Mouse (Mus musculus) hindbrain, embryonic 15.5 days (tissue): ENCODE results near the gene Notch3. TPM values are rescaled to one million over a fixed set of nuclear protein-coding genes. Genes with fewer than 3 reads are reported as not detected.
A peak's percentile ranks its signal among the peaks of the same experiment; 100 is the strongest.
"Not testable (repeated sequence)": the region's sequence is repeated elsewhere in the genome, so short reads cannot be mapped to it uniquely, and the experiment has no call there.

Experiments
- ATAC-seq: fragments of 200-750 bp; cut with Nextera tagmentation; 2 replicates; pipeline ENCODE4 v1.8.0; 2017; ENCODE audit warnings: low read depth, moderate number of reproducible peaks, moderate TSS enrichment; ENCODE audit not compliant: low FRiP score
- H3K27ac ChIP-seq: fragments of 300-500 bp; sonication (generic); replicated peaks from 2 replicates; pipeline ENCODE4 v1.5.1; 2015; ENCODE audit warnings: mild to moderate bottlenecking, inconsistent platforms
- H3K27me3 ChIP-seq: fragments of 300-500 bp; sonication (generic); 2 replicates; pipeline ENCODE4 v1.6.1; 2015; ENCODE audit warnings: control low read depth, inconsistent platforms
- H3K36me3 ChIP-seq: fragments of 300-500 bp; sonication (generic); 2 replicates; pipeline ENCODE4 v1.6.1; 2015; ENCODE audit warnings: control low read depth, inconsistent platforms
- H3K4me1 ChIP-seq: fragments of 300-500 bp; sonication (generic); replicated peaks from 2 replicates; pipeline ENCODE4 v1.6.1; 2015; ENCODE audit warnings: control low read depth, inconsistent platforms
- H3K4me2 ChIP-seq: fragments of 300-500 bp; sonication (generic); 2 replicates; pipeline ENCODE4 v1.6.1; 2015; ENCODE audit warnings: moderate library complexity, mild to moderate bottlenecking, inconsistent platforms
- H3K4me3 ChIP-seq: fragments of 300-500 bp; sonication (generic); 2 replicates; pipeline ENCODE4 v1.5.1; 2015; ENCODE audit warnings: mild to moderate bottlenecking, inconsistent platforms
- H3K9ac ChIP-seq: fragments of 300-500 bp; sonication (generic); 2 replicates; pipeline ENCODE4 v1.6.1; 2015; ENCODE audit warnings: inconsistent platforms
- H3K9me3 ChIP-seq: fragments of 300-500 bp; sonication (generic); 2 replicates; pipeline ENCODE4 v1.6.1; 2016; ENCODE audit warnings: control low read depth, inconsistent platforms
- WGBS: fragments of 180-500 bp; shearing (Covaris S2); methylation state at CpG from one replicate; pipeline ENCODE4 v1.1.7; 2015; 5-methylcytosine and 5-hydroxymethylcytosine counted together
- polyA plus RNA-seq: library from polyadenylated mRNA; unstranded; fragments of >200 nt; fragmentation: Nextera tagmentation; extraction: Ambion mirVana; gene quantifications from 2 replicates; pipeline ENCODE4 v1.2.1, GENCODE M21; 2015

The Notch3 gene
- polyA plus RNA-seq, 1 experiment from 2014 or later: 10.5 TPM

- peaks cover 42% of the 10 kb centered on the region for H3K4me1 ChIP-seq
Measured at GRCm38 (mm10) chr17:32113523-32114421, 52.9 kb downstream of the Notch3 start.

DNA sequence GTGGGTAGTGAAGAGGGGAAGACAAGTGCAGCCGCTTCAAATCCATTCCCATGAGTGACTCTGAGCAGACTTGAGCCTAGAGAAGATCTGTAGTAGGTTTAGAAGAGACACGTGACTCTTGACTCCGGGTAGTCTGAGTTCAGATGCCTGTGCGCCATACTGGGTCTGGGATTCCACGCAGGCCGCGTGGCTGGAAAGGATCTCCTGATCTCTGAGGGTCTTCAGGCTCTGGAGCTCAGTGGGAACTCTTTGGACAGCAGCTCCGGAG lies 53.5 kb downstream of the Notch3 start:
- Histone ChIP-seq H3K36me3 (no peaks in the 10 kb centered on the region), H3K27ac (no peak overlapping the region), H3K9ac (peak overlapping the region; percentile 59; the same call in 1 of the 2 replicates), H3K27me3 (0 out of 2 replicates have a peak, but pooled peaks cover 3% of the 10 kb centered on the region), H3K4me3 (peak overlapping the region; percentile 50), H3K9me3 (no peaks in the 10 kb centered on the region), H3K4me2 (peak overlapping the region; percentile 90), H3K4me1 (peaks cover 36% of the 10 kb centered on the region)
- ATAC-seq: peak; percentile 7; the same call in 1 of the 2 replicates
- WGBS: 11% methylated on average over 8 of the region's 8 CpGs

More at GRCm38 (mm10) chr17:32113523-32114421, 52.9 kb downstream of the Notch3 start:
- peak overlapping the region; percentile 90 for H3K4me2 ChIP-seq
- peak overlapping the region; percentile 50 for H3K4me3 ChIP-seq
- peak overlapping the region; percentile 23 for H3K27ac ChIP-seq
- peak; percentile 57 for ATAC-seq
- no peaks in the 10 kb centered on the region for H3K9me3 ChIP-seq
- H3K36me3 ChIP-seq: no peaks in the 10 kb centered on the region
- 0 out of 2 replicates have a peak, but pooled peaks cover 3% of the 10 kb centered on the region for H3K27me3 ChIP-seq
- under 1% methylated on average over 56 of the region's 56 CpGs for WGBS
- peak overlapping the region; percentile 59 for H3K9ac ChIP-seq

DNA sequence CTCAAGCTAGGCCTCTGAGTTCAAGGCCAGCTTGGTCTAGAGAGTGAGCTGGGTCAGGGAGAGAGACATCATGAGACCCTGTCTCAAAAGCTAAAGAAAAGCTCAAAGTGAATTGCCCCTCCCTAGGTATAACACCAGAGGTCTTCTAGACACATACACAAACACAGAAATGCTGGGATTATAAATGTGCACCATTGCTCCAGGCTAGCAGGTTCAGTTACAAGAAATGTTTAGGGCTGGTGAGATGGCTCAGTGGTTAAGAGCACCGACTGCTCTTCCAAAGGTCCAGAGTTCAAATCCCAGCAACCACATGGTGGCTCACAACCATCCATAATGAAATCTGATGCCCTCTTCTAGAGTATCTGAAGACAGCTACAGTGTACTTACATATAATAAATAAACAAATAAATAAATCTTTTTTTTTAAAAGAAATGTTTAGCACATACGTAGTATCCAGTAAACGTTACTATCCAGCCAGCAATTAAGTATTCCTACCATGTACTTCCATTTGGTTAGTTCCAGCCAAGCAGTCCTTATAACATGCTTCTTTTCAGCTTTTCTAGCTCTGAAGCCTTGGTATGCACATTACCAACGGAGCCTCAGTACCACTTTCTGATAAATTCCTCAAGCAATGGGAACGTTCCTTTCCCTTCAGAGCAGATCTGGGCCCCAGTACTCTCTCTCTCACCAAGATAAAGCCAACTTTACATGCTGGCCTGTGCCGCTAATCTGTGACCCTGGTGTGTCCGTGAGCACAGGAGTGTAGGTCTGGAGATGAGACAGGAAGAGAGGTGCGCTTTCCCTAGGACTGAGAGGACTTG lies 54.0 kb downstream of the Notch3 start:
- no peak for ATAC-seq
- Histone ChIP-seq H3K4me2 (peak overlapping the region; percentile 90), H3K4me1 (peaks cover 31% of the 10 kb centered on the region), H3K36me3 (no peaks in the 10 kb centered on the region), H3K27me3 (0 out of 2 replicates have a peak, but pooled peaks cover 3% of the 10 kb centered on the region), H3K9me3 (no peaks in the 10 kb centered on the region), H3K27ac (no peak overlapping the region), H3K4me3 (peak overlapping the region; percentile 50; the same call in 1 of the 2 replicates), H3K9ac (no peak overlapping the region)
- WGBS: 66% methylated on average over 8 of the region's 8 CpGs

DNA sequence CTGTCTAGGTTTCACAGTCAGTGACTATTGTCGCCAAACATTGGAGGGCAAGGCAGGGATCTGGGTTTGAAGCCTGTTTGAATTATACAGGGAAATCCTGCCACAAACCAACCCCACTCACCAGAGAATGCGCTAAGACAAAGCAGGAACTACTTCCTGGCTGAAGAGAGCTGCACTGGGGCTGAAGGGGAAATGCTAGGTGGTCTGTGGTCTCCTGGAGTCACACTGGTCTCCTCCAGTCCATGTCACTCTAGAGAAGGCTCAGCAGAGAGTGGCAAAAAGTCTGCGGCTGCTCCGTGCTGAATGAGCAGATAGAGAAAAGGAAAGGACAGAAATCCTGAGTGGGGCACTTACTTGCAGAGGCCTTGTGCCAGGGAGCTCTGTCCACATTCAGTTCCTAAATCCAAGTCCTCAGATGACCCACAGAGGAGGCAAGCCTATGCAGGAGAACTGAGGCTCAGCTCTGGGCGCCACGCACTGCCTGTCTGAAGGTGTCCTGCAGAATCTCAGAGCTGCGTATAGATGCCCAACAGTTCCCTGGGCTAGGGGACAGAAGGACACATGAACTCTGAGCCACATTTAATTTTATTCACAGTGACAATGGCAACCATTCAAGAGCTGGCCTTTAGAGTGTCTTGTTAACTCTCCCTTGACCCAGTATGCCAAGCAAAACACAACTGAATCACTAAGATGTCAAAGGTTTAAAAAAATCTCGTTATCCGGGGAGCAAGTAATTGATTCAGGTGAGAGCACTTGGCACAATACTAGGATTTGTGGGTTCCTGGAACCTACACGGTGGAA lies 55.5 kb downstream of the Notch3 start:
- Histone ChIP-seq H3K4me1 (peaks cover 24% of the 10 kb centered on the region), H3K4me2 (no peak overlapping the region)

GRCm38 (mm10) chr17:32110424-32110823 lies 56.2 kb downstream of the Notch3 start:
- Histone ChIP-seq H3K4me2 (no peak overlapping the region), H3K27ac (no peak overlapping the region), H3K36me3 (no peaks in the 10 kb centered on the region), H3K9ac (no peak overlapping the region), H3K27me3 (0 out of 2 replicates have a peak, but pooled peaks cover 3% of the 10 kb centered on the region), H3K9me3 (no peaks in the 10 kb centered on the region), H3K4me1 (peaks cover 23% of the 10 kb centered on the region), H3K4me3 (no peak overlapping the region)
- ATAC-seq: no peak
- 73% methylated on average over 2 of the region's 2 CpGs for WGBS

More for the DNA sequence above, 55.5 kb downstream of the Notch3 start:
- Histone ChIP-seq H3K27me3 (0 out of 2 replicates have a peak, but pooled peaks cover 3% of the 10 kb centered on the region), H3K36me3 (no peaks in the 10 kb centered on the region), H3K27ac (no peak overlapping the region), H3K9me3 (no peaks in the 10 kb centered on the region), H3K4me3 (no peak overlapping the region), H3K9ac (no peak overlapping the region)
- no peak for ATAC-seq
- 80% methylated on average over 10 of the region's 10 CpGs for WGBS

DNA sequence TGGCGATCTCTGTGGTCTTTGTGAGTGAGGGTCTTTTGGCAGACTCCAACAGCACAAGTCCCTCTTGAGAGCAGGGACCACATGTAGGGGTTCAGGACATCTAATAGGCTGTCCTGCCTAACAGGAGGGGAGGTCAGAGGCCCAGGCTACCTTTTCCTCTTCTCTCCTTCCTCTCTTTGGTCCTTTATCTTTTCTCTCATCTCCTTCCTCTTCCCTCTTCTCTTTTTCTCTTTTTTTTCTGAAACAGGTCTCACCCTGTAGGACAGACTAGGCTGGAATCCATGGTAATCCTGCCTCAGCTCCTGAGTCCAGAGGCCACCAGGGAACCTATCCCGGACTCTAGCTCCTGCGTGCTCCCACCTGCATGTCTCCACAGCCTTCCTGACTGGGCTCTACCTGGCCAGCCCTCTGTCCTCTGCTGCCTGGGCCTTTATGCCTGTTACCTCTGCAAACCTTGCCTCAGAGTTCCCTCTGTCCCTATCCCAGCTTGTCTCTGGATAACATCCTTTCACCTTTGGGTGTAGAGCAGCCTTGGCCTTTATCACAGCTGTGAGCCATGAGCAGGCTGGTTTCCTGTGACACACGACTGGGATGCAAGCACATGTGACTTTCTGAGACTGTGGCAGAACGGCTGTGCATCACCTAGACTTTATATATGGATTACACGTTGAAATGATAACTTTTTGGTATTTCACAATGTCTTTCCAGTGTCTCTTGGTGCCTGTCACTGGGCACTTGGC lies 57.3 kb downstream of the Notch3 start:
- no peaks in the 10 kb centered on the region for H3K9me3 ChIP-seq
- no peak overlapping the region for H3K4me3 ChIP-seq
- 69% methylated on average over 6 of the region's 6 CpGs for WGBS
- 0 out of 2 replicates have a peak, but pooled peaks cover 3% of the 10 kb centered on the region for H3K27me3 ChIP-seq
- H3K36me3 ChIP-seq: no peaks in the 10 kb centered on the region
- no peak overlapping the region for H3K4me2 ChIP-seq
- no peak overlapping the region for H3K9ac ChIP-seq
- ATAC-seq: no peak
- H3K27ac ChIP-seq: no peak overlapping the region
- H3K4me1 ChIP-seq: peaks cover 15% of the 10 kb centered on the region

- not testable (repeated sequence) for H3K4me1 ChIP-seq, H3K9me3 ChIP-seq, H3K9ac ChIP-seq, H3K27me3 ChIP-seq, H3K36me3 ChIP-seq, ATAC-seq, H3K4me3 ChIP-seq, H3K4me2 ChIP-seq, H3K27ac ChIP-seq
- WGBS: 87% methylated on average over 5 of the region's 5 CpGs
Measured at GRCm38 (mm10) chr17:32108320-32109011, 58.2 kb downstream of the Notch3 start.

DNA sequence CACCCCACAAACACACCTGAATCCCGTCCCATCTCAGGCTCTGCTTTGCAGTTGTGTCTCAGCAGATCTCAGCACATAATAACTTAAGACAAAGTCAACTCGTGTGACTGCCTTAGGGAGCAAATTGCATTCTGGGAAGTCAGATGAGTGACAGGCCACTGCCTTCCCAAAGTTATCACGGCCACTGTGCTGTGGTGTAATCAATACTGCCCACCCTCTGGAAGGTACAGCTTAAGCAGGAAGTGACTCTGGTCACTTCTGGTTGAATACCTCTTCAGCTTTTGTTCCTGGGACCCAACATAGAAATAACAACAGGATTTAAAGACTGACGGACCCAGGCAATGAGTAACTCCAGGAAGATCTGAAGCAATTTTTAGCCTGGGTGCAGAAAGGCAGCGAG lies 58.8 kb downstream of the Notch3 start:
- H3K9me3 ChIP-seq: no peaks in the 10 kb centered on the region
- no peak for ATAC-seq
- H3K4me2 ChIP-seq: no peak overlapping the region
- H3K36me3 ChIP-seq: no peaks in the 10 kb centered on the region
- no peak overlapping the region for H3K27ac ChIP-seq
- H3K4me1 ChIP-seq: 0 out of 2 replicates have a peak, but pooled peaks cover under 1% of the 10 kb centered on the region
- H3K4me3 ChIP-seq: no peak overlapping the region
- WGBS: 66% methylated on average over 5 of the region's 5 CpGs
- H3K27me3 ChIP-seq: 0 out of 2 replicates have a peak, but pooled peaks cover 1% of the 10 kb centered on the region
- H3K9ac ChIP-seq: no peak overlapping the region

- ATAC-seq: no peak
Measured at GRCm38 (mm10) chr17:32106358-32106757, 60.3 kb downstream of the Notch3 start.

DNA sequence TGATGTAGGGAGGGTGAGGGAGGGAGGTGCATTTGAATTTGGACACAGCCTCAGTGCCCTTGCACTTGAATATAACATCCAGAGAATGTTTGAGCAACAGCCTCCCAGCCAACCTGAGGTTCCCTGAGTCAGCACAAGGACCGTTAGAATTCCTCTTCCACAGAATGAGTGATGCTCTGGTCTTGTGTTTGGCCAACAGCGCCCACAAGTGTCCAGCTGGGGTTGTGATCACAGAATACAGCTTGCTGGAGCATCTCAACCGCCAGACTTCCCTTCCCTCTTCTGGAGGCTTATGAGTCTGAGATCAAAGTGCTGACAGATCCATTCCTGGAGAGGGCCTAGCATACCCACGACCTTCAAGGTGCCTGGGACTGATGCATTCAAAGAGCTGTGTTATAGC lies 63.6 kb downstream of the Notch3 start:
- 16% methylated on average over 4 of the region's 4 CpGs for WGBS
- Histone ChIP-seq H3K4me2 (no peak overlapping the region), H3K9ac (no peak overlapping the region), H3K27ac (no peak overlapping the region), H3K27me3 (0 out of 2 replicates have a peak, but pooled peaks cover 4% of the 10 kb centered on the region), H3K4me1 (peaks cover 12% of the 10 kb centered on the region), H3K36me3 (no peaks in the 10 kb centered on the region), H3K4me3 (no peak overlapping the region), H3K9me3 (no peaks in the 10 kb centered on the region)
- ATAC-seq: no peak

More at GRCm38 (mm10) chr17:32106358-32106757, 60.3 kb downstream of the Notch3 start:
- Histone ChIP-seq H3K27me3 (no peaks in the 10 kb centered on the region), H3K9ac (no peak overlapping the region), H3K4me1 (no peaks in the 10 kb centered on the region), H3K4me3 (no peak overlapping the region), H3K4me2 (no peak overlapping the region), H3K36me3 (no peaks in the 10 kb centered on the region), H3K27ac (no peak overlapping the region), H3K9me3 (no peaks in the 10 kb centered on the region)
- 86% methylated on average over 2 of the region's 2 CpGs for WGBS
